Comparison of ENCODE assay signal across 9 mouse cellular contexts in the genomic region with DNA sequence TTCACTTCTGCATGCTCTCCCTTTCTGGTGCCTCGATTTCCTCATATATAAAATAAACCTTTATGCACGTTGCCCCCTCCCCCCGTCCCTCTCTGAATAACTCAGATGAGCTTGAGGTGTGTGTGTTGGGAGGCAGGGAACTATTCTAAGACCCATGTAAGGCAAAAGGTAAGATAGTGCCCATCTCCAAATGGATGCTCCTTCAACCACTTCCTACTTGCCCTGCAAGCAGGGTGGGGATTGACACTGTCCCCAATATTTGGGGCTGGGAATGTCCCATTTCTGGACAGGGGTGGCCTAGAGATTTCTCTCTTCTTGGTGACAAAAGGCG. TPM values are rescaled to one million over a fixed set of nuclear protein-coding genes. Genes with fewer than 3 reads are reported as not detected.
DNase-seq lines count a peak whose midpoint lies in the region; ATAC-seq and TF ChIP-seq lines count a peak whose summit lies in the region.
"Had no signal": no experiment of that assay in that cellular context is flagged by ENCODE, and none has a peak within 500 bp of the region (broad histone marks: within the 10 kb centered on the region; RNA-seq: fewer than 3 reads in every experiment).

No protein-coding gene starts in this region.

- H3K27me3 ChIP-seq in kidney, postnatal 0 days (ENCODE audit: insufficient read depth, low read length): peaks cover 42% of the 10 kb centered on the region
- H3K27me3 ChIP-seq in embryonic facial prominence, embryonic 14.5 days (replicated peaks; ENCODE audit: control insufficient read depth, insufficient read depth, low read length): peaks cover 44% of the 10 kb centered on the region
- H3K27me3 ChIP-seq in intestine, embryonic 15.5 days (replicated peaks): peaks cover 35% of the 10 kb centered on the region
- H3K27me3 ChIP-seq in midbrain, postnatal 0 days (ENCODE audit: insufficient read depth, low read length): no peaks in the 10 kb centered on the region; the same call in 1 of the 2 replicates

- no peak for DNase-seq in kidney, postnatal 0 days (ENCODE audit: low spot score)
- no peak for DNase-seq in kidney, postnatal 25 days
- no peak for DNase-seq in embryonic facial prominence, embryonic 14.5 days (ENCODE audit: low spot score)
- DNase-seq in midbrain, postnatal 0 days (ENCODE audit: low spot score): no peak
- no peak for DNase-seq in left cerebral cortex, postnatal 4 days
- DNase-seq in B cell, adult 2 months: no peak
- DNase-seq in left cerebral cortex, adult 18-20 months (ENCODE audit: low spot score in 2 of 2): no peak

- 8% methylated on average over 4 of the region's 4 CpGs for WGBS in kidney, postnatal 0 days
- WGBS in embryonic facial prominence, embryonic 14.5 days: 4% methylated on average over 4 of the region's 4 CpGs
- WGBS in intestine, embryonic 15.5 days: 3% methylated on average over 4 of the region's 4 CpGs
- 7% methylated on average over 4 of the region's 4 CpGs for WGBS in midbrain, postnatal 0 days

- no peaks in the 10 kb centered on the region; the same call in 1 of the 2 replicates for H3K9me3 ChIP-seq in kidney, postnatal 0 days (replicated peaks; ENCODE audit: low read length)
- peaks cover 13% of the 10 kb centered on the region for H3K9me3 ChIP-seq in embryonic facial prominence, embryonic 14.5 days (ENCODE audit: control insufficient read depth, low read length)
- no peaks in the 10 kb centered on the region for H3K9me3 ChIP-seq in intestine, embryonic 15.5 days
- peaks cover 3% of the 10 kb centered on the region; the same call in 1 of the 2 replicates for H3K9me3 ChIP-seq in midbrain, postnatal 0 days (ENCODE audit: low read length)

- intact Hi-C loops in left cerebral cortex, postnatal 4 days (cut with DNase I): loop anchor here (5.0 kb wide), 1 partner anchor 95 kb away; no protein-coding TSS in a partner anchor

- no peak overlapping the region for H3K9ac ChIP-seq in kidney, postnatal 0 days (ENCODE audit: low read depth, low read length)
- H3K9ac ChIP-seq in embryonic facial prominence, embryonic 14.5 days (ENCODE audit: low read depth, low read length): 0 out of 2 replicates have a peak overlapping the region, but pooled peaks have one; percentile 58
- H3K9ac ChIP-seq in intestine, embryonic 15.5 days: no peak overlapping the region
- H3K9ac ChIP-seq in midbrain, postnatal 0 days (replicated peaks; ENCODE audit: low read length, poor library complexity, severe bottlenecking): peak overlapping the region; percentile 81

- H3K4me1 ChIP-seq in kidney, postnatal 0 days (replicated peaks; ENCODE audit: insufficient read depth, low read length): peaks cover 8% of the 10 kb centered on the region; the same call in 1 of the 2 replicates
- peaks cover 18% of the 10 kb centered on the region; the same call in 1 of the 2 replicates for H3K4me1 ChIP-seq in embryonic facial prominence, embryonic 14.5 days (ENCODE audit: control insufficient read depth, insufficient read depth, low read length)
- H3K4me1 ChIP-seq in intestine, embryonic 15.5 days (replicated peaks): peaks cover 18% of the 10 kb centered on the region
- 0 out of 2 replicates have a peak, but pooled peaks cover 9% of the 10 kb centered on the region for H3K4me1 ChIP-seq in midbrain, postnatal 0 days (ENCODE audit: insufficient read depth, low read length)

- TF ChIP-seq CTCF in kidney, postnatal 0 days (IDR thresholded peaks at IDR 0.05; ENCODE audit: low read depth): no peak
- TF ChIP-seq CTCF in midbrain, postnatal 0 days (IDR thresholded peaks at IDR 0.05): no peak

- H3K4me3 ChIP-seq in kidney, postnatal 0 days (replicated peaks; ENCODE audit: low read depth, low read length): peak overlapping the region; percentile 42
- peak overlapping the region; percentile 53 for H3K4me3 ChIP-seq in embryonic facial prominence, embryonic 14.5 days (ENCODE audit: low read depth, low read length)
- H3K4me3 ChIP-seq in intestine, embryonic 15.5 days (replicated peaks): peak overlapping the region; percentile 56
- peak overlapping the region; percentile 64 for H3K4me3 ChIP-seq in midbrain, postnatal 0 days (ENCODE audit: low read depth, low read length)

- no peaks in the 10 kb centered on the region for H3K36me3 ChIP-seq in kidney, postnatal 0 days (ENCODE audit: insufficient read depth, low read length)
- no peaks in the 10 kb centered on the region for H3K36me3 ChIP-seq in embryonic facial prominence, embryonic 14.5 days (ENCODE audit: control insufficient read depth, insufficient read depth, low read length)
- no peaks in the 10 kb centered on the region for H3K36me3 ChIP-seq in intestine, embryonic 15.5 days
- H3K36me3 ChIP-seq in midbrain, postnatal 0 days (ENCODE audit: insufficient read depth, low read length): no peaks in the 10 kb centered on the region

- H3K4me2 ChIP-seq in kidney, postnatal 0 days (ENCODE audit: low read length): peak overlapping the region; percentile 75
- H3K4me2 ChIP-seq in embryonic facial prominence, embryonic 14.5 days (ENCODE audit: low read depth, low read length): peak overlapping the region; percentile 91
- H3K4me2 ChIP-seq in intestine, embryonic 15.5 days (replicated peaks): peak overlapping the region; percentile 98
- H3K4me2 ChIP-seq in midbrain, postnatal 0 days (ENCODE audit: low read depth, low read length, poor library complexity, severe bottlenecking): peak overlapping the region; percentile 83

- ATAC-seq in kidney, postnatal 0 days (replicated peaks; ENCODE audit: low FRiP score, low read depth): no peak
- no peak; the same call in 1 of the 2 replicates for ATAC-seq in embryonic facial prominence, embryonic 14.5 days (ENCODE audit: low read depth)
- ATAC-seq in intestine, embryonic 15.5 days: peak; percentile 46
- ATAC-seq in midbrain, postnatal 0 days (ENCODE audit: low FRiP score): 0 out of 2 replicates have a peak, but pooled peaks have one; percentile 1
- ATAC-seq: Patski had no signal

- no peak overlapping the region for H3K27ac ChIP-seq in kidney, postnatal 0 days
- no peak overlapping the region for H3K27ac ChIP-seq in embryonic facial prominence, embryonic 14.5 days (replicated peaks; ENCODE audit: low read depth, low read length)
- H3K27ac ChIP-seq in intestine, embryonic 15.5 days: no peak overlapping the region
- peak overlapping the region; percentile 62; the same call in 1 of the 2 replicates for H3K27ac ChIP-seq in midbrain, postnatal 0 days (ENCODE audit: low read depth, low read length)

RNA-seq across cellular contexts. Expression of a gene that starts 0.4 kb away (rescaled TPM):
- 0.61 and 1.1 TPM in 2 replicates for polyA plus RNA-seq in kidney, postnatal 0 days (2015; fragmentation: Nextera tagmentation; extraction: Ambion mirVana)
- polyA plus RNA-seq in embryonic facial prominence, embryonic 14.5 days (2014; fragmentation: Nextera tagmentation; extraction: Ambion mirVana): 4.2 and 5.1 TPM in 2 replicates
- polyA plus RNA-seq in intestine, embryonic 15.5 days (2015; fragmentation: Nextera tagmentation; extraction: Ambion mirVana): 5.0 and 6.1 TPM in 2 replicates
- total RNA-seq in midbrain, postnatal 0 days (2014; rRNA removed): 7.6 and 14.3 TPM in 2 replicates
- 57.0 and 64.7 TPM in 2 replicates for polyA plus RNA-seq in midbrain, postnatal 0 days (2015; fragmentation: Nextera tagmentation; extraction: Ambion mirVana)
- 10 to 100 TPM; 18.3 to 23.0 TPM for total RNA-seq in left cerebral cortex, postnatal 4 days (2021)
- 10 to 100 TPM; 28.0 to 32.5 TPM for total RNA-seq in left cerebral cortex, adult 18-20 months (2021)
- polyA plus RNA-seq: Patski had no signal

Comparison
In these comparisons a context has a peak if more than half of its experiments do, and no peak if none do; other contexts are left out.
1. ATAC-seq: peak in intestine, embryonic 15.5 days (single experiment) and midbrain, postnatal 0 days (single experiment); none in kidney, postnatal 0 days (single experiment) and embryonic facial prominence, embryonic 14.5 days (single experiment).
2. H3K9ac ChIP-seq: peak in embryonic facial prominence, embryonic 14.5 days (single experiment) and midbrain, postnatal 0 days (single experiment); none in kidney, postnatal 0 days (single experiment) and intestine, embryonic 15.5 days (single experiment).
3. Peak in every context shown above with its lines, with median percentiles within 50 percentile points of each other: H3K4me2 ChIP-seq and H3K4me3 ChIP-seq.